Mouse (Mus musculus) heart, adult 8-10 months (tissue): Measurements from ENCODE around the gene Tmem39b. TPM values are rescaled to one million over a fixed set of nuclear protein-coding genes. Genes with fewer than 3 reads are reported as not detected.

Experiments
- DNase-seq: peaks from one replicate; pipeline ENCODE4 v3.0.0; 2022; ENCODE audit warnings: low spot score
- total RNA-seq, 4 experiments: library from RNA; stranded (reverse); gene quantifications; 2 replicates each; pipeline ENCODE4 v1.2.4; 2022

Gene Tmem39b
- total RNA-seq, 4 experiments from 2014 or later: 3.8 to 5.7 (median 5.3) TPM

- no peak for DNase-seq
Observed at GRCm38 (mm10) chr4:129683901-129684493, 12.6 kb downstream of the Tmem39b start.

DNA sequence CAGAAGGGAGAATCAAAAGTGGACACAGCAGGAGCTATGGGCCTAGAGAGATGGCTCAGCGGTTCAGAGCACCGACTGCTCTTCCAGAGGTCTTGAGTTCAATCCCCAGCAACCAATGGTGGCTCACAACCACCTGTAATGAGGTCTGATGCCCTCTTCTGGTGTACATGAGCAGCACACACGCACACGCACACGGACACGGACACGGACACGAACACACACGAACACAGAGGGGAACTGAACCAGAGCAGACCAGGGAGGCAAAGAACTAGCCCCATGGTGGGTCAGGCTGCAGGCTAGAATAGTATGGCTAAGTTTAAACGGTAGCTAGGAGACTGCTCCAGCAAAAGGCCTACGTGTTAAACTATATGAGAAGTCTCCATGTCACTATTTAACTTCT is 14.8 kb downstream of the Tmem39b start:
- no peak for DNase-seq

GRCm38 (mm10) chr4:129672878-129673449 is 23.7 kb downstream of the Tmem39b start:
- DNase-seq: no peak

- peak; percentile 93 for DNase-seq
Observed at GRCm38 (mm10) chr4:129672083-129672877, 24.4 kb downstream of the Tmem39b start, which contains the start of gene Kpna6. Gene Kpna6 (minus strand): TSS chr4:129672767.

DNA sequence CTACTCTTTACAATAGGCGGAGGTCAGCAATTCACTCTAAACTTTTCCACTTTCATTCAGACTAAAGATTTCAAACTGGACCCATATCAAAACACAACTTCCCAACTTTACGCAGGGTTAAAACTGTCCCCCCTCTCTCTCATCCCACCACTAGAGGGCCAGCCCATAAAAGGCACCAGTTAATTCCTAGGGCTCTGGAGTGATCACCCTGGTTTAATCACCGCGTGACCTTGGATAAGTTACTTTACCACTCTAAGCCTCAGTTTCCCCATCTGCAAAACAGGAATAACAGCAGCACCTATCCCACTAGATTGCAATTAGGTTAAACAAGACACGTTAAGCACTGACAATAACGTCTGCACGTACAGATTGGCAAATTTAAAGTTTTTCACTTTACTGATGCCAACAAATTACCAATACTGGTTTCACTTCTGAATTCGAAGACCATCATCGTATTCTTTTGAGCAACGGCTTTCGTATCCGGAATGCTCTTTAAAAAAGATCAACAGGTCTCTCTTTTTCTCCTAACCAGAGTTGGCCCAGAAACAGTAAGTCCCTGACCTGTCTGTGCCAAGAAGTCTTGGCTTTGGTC is 25.1 kb downstream of the Tmem39b start:
- DNase-seq: peak; percentile 70

DNA sequence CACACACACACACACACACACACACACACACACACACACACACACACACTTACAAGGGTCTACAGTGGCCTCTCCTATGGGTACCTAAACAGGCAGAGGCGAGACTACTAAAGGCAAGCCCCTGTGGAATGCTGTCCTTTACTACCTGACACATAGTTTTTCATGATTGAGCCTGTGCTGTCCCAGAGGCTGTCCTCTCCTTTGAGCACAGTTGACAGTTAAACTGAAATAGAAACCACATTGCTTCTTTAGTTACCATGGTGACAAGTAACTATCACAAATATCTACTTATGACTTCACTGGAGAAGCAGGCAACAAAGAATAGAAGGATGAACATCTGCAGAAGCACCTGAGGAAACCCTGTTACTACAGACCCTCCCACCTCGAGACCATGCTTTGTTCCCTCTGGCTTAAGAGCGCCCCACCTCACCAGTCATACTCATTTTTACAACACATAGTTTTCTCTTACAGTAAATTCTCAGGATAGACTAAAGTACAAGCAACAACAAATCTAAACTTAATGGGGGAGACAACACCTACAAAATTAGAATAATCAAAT is 34.3 kb downstream of the Tmem39b start:
- no peak for DNase-seq

GRCm38 (mm10) chr4:129661584-129661983 is 35.1 kb downstream of the Tmem39b start:
- no peak for DNase-seq

DNA sequence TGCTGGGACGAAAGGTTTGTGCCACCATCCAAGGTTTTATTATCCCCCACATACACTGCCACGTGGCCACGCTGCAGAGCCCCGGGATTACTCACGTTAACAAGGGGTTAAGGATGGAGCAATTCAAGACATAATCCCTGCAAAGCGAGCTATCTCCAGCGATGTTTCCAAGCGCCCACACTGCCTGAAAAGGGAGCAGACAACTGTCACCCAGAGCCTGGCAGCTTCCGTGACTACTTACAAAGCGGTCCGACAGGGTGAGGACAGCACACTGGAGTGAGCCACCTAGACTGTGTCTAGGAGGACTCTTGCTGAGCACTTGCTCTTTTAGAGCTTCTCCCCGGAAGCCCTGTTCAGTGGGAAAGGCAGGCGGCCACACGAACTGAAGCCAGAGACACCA is 41.9 kb downstream of the Tmem39b start:
- no peak for DNase-seq

GRCm38 (mm10) chr4:129650359-129650758 is 46.3 kb downstream of the Tmem39b start:
- DNase-seq: no peak

DNA sequence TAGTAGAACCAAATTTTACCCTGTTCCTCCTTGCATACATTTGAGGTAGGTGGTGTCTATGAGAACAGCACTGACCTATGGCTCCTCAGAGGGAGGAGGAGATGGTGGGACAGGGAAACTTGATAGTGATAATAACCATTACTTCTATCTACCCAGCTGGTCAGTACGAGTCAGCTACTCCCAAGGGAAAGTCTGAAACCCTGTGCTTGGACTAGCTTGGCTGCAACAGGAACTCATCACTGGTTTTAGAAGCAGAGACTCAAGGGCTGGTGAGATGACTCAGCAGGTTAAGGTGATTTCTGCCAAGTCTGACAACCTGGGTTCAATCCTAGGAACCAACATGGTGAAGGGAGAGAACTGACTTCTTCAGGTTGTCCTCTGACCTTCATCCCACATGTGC is 48.0 kb downstream of the Tmem39b start:
- no peak for DNase-seq

DNA sequence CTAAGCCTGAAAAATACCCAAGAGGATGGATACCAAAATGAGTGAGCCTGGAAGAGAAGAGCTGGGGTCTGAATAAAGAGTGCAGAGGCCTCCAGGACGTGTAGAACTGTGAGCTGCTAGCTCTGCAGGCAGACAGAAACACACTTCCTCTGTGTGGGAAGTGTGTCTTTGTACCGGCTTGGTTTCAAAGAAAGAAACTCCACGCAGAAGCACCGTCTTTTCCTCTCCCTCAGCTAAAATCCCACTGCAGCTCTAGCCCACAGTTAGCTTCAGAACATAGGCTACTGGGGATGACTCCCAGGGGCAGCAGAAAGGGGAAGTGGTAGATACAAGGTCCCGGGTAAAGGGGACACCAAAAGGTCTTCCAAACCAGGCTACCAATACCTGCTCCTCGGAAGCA is 51.4 kb downstream of the Tmem39b start:
- no peak for DNase-seq

DNA sequence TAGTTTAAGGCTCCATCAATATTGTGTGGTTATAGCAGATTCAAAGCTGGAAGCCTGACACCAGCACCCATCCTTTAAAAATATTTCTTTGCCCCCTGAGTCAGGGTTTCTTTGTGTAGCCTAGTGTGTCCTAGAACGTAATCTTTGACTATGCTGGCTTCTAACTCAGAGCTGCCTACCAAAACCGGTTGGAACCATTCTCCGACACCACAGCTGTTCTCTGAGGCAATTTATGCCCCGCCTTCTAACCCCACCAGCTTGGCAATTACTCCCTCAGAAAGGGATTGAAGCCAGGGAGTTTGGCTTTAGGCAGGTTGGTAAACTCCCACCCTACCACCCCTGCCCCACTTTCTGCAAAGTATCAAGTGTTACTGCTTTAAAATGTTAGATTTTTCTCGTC is 54.9 kb downstream of the Tmem39b start:
- no peak for DNase-seq

GRCm38 (mm10) chr4:129640638-129641467 is 55.8 kb downstream of the Tmem39b start, which contains the start of gene Txlna:
Gene Txlna (minus strand): TSS chr4:129641065.
- peak; percentile 98 for DNase-seq

- DNase-seq: peak; percentile 33
Observed at GRCm38 (mm10) chr4:129640101-129640637, 56.5 kb downstream of the Tmem39b start.

DNA sequence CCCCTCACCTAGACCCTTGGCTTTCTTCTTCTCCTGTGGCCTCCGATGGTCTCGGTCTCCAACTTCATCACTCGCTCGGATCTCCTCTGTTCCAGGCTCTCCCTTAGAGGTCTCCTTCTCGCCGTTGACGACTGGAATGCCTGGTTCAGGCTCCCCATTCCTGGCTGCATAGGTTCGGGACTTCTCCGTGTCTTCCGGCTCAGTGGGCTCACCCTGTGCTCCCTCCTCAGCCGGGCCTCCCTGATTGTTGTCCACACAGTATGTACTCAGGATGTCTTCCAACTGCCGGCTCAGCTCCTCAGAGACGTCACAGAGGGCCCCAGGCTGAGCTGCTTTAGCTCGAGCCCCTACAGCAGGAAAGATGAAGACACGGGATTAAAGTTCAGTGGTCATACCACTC is 57.4 kb downstream of the Tmem39b start:
- no peak for DNase-seq

DNA sequence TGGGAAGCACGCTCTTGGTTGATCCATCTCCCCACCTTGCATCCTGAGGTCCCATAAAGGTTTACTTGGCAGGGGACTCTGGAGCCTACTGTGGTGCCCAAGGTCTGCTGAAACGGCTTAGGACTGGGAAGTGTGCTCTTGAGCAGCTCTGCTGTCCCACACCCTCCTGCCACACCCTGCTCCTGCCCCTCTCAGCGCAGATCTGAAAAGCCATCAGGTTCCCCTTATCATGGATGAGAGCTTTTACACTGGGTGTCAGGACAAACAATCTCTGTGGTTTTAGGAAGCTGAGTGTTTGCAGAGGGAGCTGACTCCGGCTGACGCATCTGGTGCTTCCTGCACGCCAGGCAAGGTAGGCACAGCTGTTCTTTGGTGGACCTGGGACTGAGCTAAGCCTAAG is 62.8 kb downstream of the Tmem39b start:
- DNase-seq: no peak

GRCm38 (mm10) chr4:129631867-129632266 is 64.8 kb downstream of the Tmem39b start:
- DNase-seq: no peak

DNA sequence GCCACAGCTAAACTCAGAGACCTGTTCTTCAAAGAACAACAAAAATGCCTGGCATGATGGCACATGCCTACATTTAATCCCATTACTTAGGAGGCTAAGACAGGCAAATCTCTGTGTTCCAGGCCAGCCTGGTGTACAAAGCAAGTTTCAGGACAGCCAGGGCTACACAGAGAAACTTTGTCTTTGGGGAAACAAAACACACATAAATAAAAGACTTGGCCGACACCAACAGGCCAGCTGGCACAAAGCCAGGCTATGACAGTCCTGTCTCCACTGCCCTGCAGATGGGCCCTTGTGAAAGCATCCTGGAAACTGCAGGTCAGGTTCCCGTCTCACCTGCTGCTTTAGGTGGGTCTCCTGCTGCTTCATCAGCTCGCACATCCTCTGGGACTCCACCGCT is 65.7 kb downstream of the Tmem39b start:
- DNase-seq: no peak
